Mouse (Mus musculus): ENCODE measurements around the gene Fam160b1.

Gene Fam160b1

GRCm38 (mm10) chr19:57356273-57356672, 4.2 kb upstream of the Fam160b1 start:
- peak; percentile 18 for DNase-seq (ENCODE audit: low read depth, low spot score)
- H3K27me3 ChIP-seq (ENCODE audit: control insufficient read depth, insufficient read depth, low read length, poor library complexity, severe bottlenecking) = no peaks in the 10 kb centered on the region
- H3K36me3 ChIP-seq (ENCODE audit: control insufficient read depth, insufficient read depth, low read length, poor library complexity, severe bottlenecking) = no peaks in the 10 kb centered on the region

- Histone ChIP-seq H3K36me3 (ENCODE audit: control insufficient read depth, insufficient read depth, low read length, poor library complexity, severe bottlenecking) (no peaks in the 10 kb centered on the region), H3K27me3 (ENCODE audit: control insufficient read depth, insufficient read depth, low read length, poor library complexity, severe bottlenecking) (no peaks in the 10 kb centered on the region)
- no peak for DNase-seq (ENCODE audit: low read depth, low spot score)
These were observed 3.2 kb upstream of the Fam160b1 start for GRCm38 (mm10) chr19:57357244-57357643.

GRCm38 (mm10) chr19:57357811-57358210, 2.7 kb upstream of the Fam160b1 start:
- DNase-seq (ENCODE audit: low read depth, low spot score) = no peak
- H3K36me3 ChIP-seq (ENCODE audit: control insufficient read depth, insufficient read depth, low read length, poor library complexity, severe bottlenecking) = no peaks in the 10 kb centered on the region
- no peaks in the 10 kb centered on the region for H3K27me3 ChIP-seq (ENCODE audit: control insufficient read depth, insufficient read depth, low read length, poor library complexity, severe bottlenecking)

- no peaks in the 10 kb centered on the region for H3K27me3 ChIP-seq (ENCODE audit: control insufficient read depth, insufficient read depth, low read length, poor library complexity, severe bottlenecking)
- H3K36me3 ChIP-seq (ENCODE audit: control insufficient read depth, insufficient read depth, low read length, poor library complexity, severe bottlenecking) = no peaks in the 10 kb centered on the region
- peak; percentile 83 for DNase-seq (ENCODE audit: low read depth, low spot score)
These were observed 2.2 kb upstream of the Fam160b1 start for GRCm38 (mm10) chr19:57358322-57358721.

GRCm38 (mm10) chr19:57358836-57359598, 1.5 kb upstream of the Fam160b1 start:
- no peak for DNase-seq (ENCODE audit: low read depth, low spot score)
- no peaks in the 10 kb centered on the region for H3K27me3 ChIP-seq (ENCODE audit: control insufficient read depth, insufficient read depth, low read length, poor library complexity, severe bottlenecking)

GRCm38 (mm10) chr19:57359701-57360326, 666 bp upstream of the Fam160b1 start:
- Histone ChIP-seq H3K36me3 (ENCODE audit: control insufficient read depth, insufficient read depth, low read length, poor library complexity, severe bottlenecking) (no peaks in the 10 kb centered on the region), H3K27me3 (ENCODE audit: control insufficient read depth, insufficient read depth, low read length, poor library complexity, severe bottlenecking) (no peaks in the 10 kb centered on the region)
- DNase-seq (ENCODE audit: low read depth, low spot score) = no peak

More at GRCm38 (mm10) chr19:57358836-57359598, 1.5 kb upstream of the Fam160b1 start:
- no peaks in the 10 kb centered on the region for H3K36me3 ChIP-seq (ENCODE audit: control insufficient read depth, insufficient read depth, low read length, poor library complexity, severe bottlenecking)

- DNase-seq (ENCODE audit: low read depth, low spot score) = peak; percentile 51
- H3K27me3 ChIP-seq (ENCODE audit: control insufficient read depth, insufficient read depth, low read length, poor library complexity, severe bottlenecking) = no peaks in the 10 kb centered on the region
These were observed 855 bp downstream of the Fam160b1 start for GRCm38 (mm10) chr19:57361131-57361938.

GRCm38 (mm10) chr19:57361939-57362307, 1.4 kb downstream of the Fam160b1 start:
- Histone ChIP-seq H3K36me3 (ENCODE audit: control insufficient read depth, insufficient read depth, low read length, poor library complexity, severe bottlenecking) (no peaks in the 10 kb centered on the region), H3K27me3 (ENCODE audit: control insufficient read depth, insufficient read depth, low read length, poor library complexity, severe bottlenecking) (no peaks in the 10 kb centered on the region)
- no peak for DNase-seq (ENCODE audit: low read depth, low spot score)

More at GRCm38 (mm10) chr19:57361131-57361938, 855 bp downstream of the Fam160b1 start:
- no peaks in the 10 kb centered on the region for H3K36me3 ChIP-seq (ENCODE audit: control insufficient read depth, insufficient read depth, low read length, poor library complexity, severe bottlenecking)

GRCm38 (mm10) chr19:57362586-57362985, 2.1 kb downstream of the Fam160b1 start:
- Histone ChIP-seq H3K36me3 (ENCODE audit: control insufficient read depth, insufficient read depth, low read length, poor library complexity, severe bottlenecking) (no peaks in the 10 kb centered on the region), H3K27me3 (ENCODE audit: control insufficient read depth, insufficient read depth, low read length, poor library complexity, severe bottlenecking) (no peaks in the 10 kb centered on the region)
- no peak for DNase-seq (ENCODE audit: low read depth, low spot score)

GRCm38 (mm10) chr19:57363076-57363475, 2.6 kb downstream of the Fam160b1 start:
- Histone ChIP-seq H3K27me3 (ENCODE audit: control insufficient read depth, insufficient read depth, low read length, poor library complexity, severe bottlenecking) (no peaks in the 10 kb centered on the region), H3K36me3 (ENCODE audit: control insufficient read depth, insufficient read depth, low read length, poor library complexity, severe bottlenecking) (no peaks in the 10 kb centered on the region)
- DNase-seq (ENCODE audit: low read depth, low spot score) = no peak

- no peaks in the 10 kb centered on the region for H3K27me3 ChIP-seq (ENCODE audit: control insufficient read depth, insufficient read depth, low read length, poor library complexity, severe bottlenecking)
- DNase-seq (ENCODE audit: low read depth, low spot score) = no peak
- no peaks in the 10 kb centered on the region for H3K36me3 ChIP-seq (ENCODE audit: control insufficient read depth, insufficient read depth, low read length, poor library complexity, severe bottlenecking)
These were observed 3.1 kb downstream of the Fam160b1 start for GRCm38 (mm10) chr19:57363538-57363937.

GRCm38 (mm10) chr19:57364942-57365673, 4.6 kb downstream of the Fam160b1 start:
- Histone ChIP-seq H3K36me3 (ENCODE audit: control insufficient read depth, insufficient read depth, low read length, poor library complexity, severe bottlenecking) (peaks cover 3% of the 10 kb centered on the region; the same call in 1 of the 2 replicates), H3K27me3 (ENCODE audit: control insufficient read depth, insufficient read depth, low read length, poor library complexity, severe bottlenecking) (no peaks in the 10 kb centered on the region)
- no peak for DNase-seq (ENCODE audit: low read depth, low spot score)

GRCm38 (mm10) chr19:57366007-57366406, 5.5 kb downstream of the Fam160b1 start:
- no peak for DNase-seq (ENCODE audit: low read depth, low spot score)
- Histone ChIP-seq H3K36me3 (ENCODE audit: control insufficient read depth, insufficient read depth, low read length, poor library complexity, severe bottlenecking) (peaks cover 4% of the 10 kb centered on the region; the same call in 1 of the 2 replicates), H3K27me3 (ENCODE audit: control insufficient read depth, insufficient read depth, low read length, poor library complexity, severe bottlenecking) (no peaks in the 10 kb centered on the region)

GRCm38 (mm10) chr19:57366626-57367025, 6.1 kb downstream of the Fam160b1 start:
- Histone ChIP-seq H3K27me3 (ENCODE audit: control insufficient read depth, insufficient read depth, low read length, poor library complexity, severe bottlenecking) (no peaks in the 10 kb centered on the region), H3K36me3 (ENCODE audit: control insufficient read depth, insufficient read depth, low read length, poor library complexity, severe bottlenecking) (peaks cover 7% of the 10 kb centered on the region)
- DNase-seq (ENCODE audit: low read depth, low spot score) = no peak

Measured in splenic B cell, adult 2 months (primary cell).